Mouse (Mus musculus): Measurements from ENCODE around the gene Cdca7. TPM values are rescaled to one million over a fixed set of nuclear protein-coding genes. Genes with fewer than 3 reads are reported as not detected.

Gene Cdca7
- total RNA-seq (2023), result 5.1 TPM

GRCm38 (mm10) chr2:72475797-72476485, at the start of gene Cdca7:
Gene Cdca7, plus strand, starts transcription at chr2:72476159.

Other genes with a start within 250 kb of the Cdca7 start
- gene Map3k20, start 190.5 kb upstream of the Cdca7 start, total RNA-seq (2023), result 1.0 TPM